Mouse (Mus musculus) liver, embryonic 12.5 days (tissue): ENCODE data around the gene Itga5. TPM values are rescaled to one million over a fixed set of nuclear protein-coding genes. Genes with fewer than 3 reads are reported as not detected.

ENCODE experiments used
- ATAC-seq: fragments of 200-750 bp; cut with Nextera tagmentation; 2 replicates; pipeline ENCODE4 v1.8.0; 2017; ENCODE audit warnings: moderate number of reproducible peaks, mild to moderate bottlenecking, moderate library complexity
- H3K27ac ChIP-seq: fragments of 300-500 bp; sonication (generic); 2 replicates; pipeline ENCODE4 v1.5.1; 2016; ENCODE audit warnings: mild to moderate bottlenecking
- H3K27me3 ChIP-seq: fragments of 300-500 bp; sonication (generic); replicated peaks from 2 replicates; pipeline ENCODE4 v1.6.1; 2016; ENCODE audit warnings: mild to moderate bottlenecking, moderate library complexity
- H3K36me3 ChIP-seq: fragments of 300-500 bp; sonication (generic); 2 replicates; pipeline ENCODE4 v1.6.1; 2016; ENCODE audit warnings: mild to moderate bottlenecking, moderate library complexity
- H3K4me1 ChIP-seq: fragments of 300-500 bp; sonication (generic); 2 replicates; pipeline ENCODE4 v1.6.1; 2016
- H3K4me2 ChIP-seq: fragments of 300-500 bp; sonication (generic); 2 replicates; pipeline ENCODE4 v1.6.1; 2016; ENCODE audit warnings: mild to moderate bottlenecking, moderate library complexity
- H3K4me3 ChIP-seq: fragments of 300-500 bp; sonication (generic); 2 replicates; pipeline ENCODE4 v1.5.1; 2016; ENCODE audit warnings: mild to moderate bottlenecking, moderate library complexity
- H3K9ac ChIP-seq: fragments of 300-500 bp; sonication (generic); 2 replicates; pipeline ENCODE4 v1.6.1; 2016; ENCODE audit warnings: mild to moderate bottlenecking, moderate library complexity
- H3K9me3 ChIP-seq: fragments of 300-500 bp; sonication (generic); replicated peaks from 2 replicates; pipeline ENCODE4 v1.6.1; 2016; ENCODE audit warnings: mild to moderate bottlenecking, moderate library complexity
- WGBS: fragments of 180-500 bp; shearing (Covaris S2); methylation state at CpG from one replicate; pipeline ENCODE4 v1.1.7; 2016; ENCODE audit not compliant: insufficient replicate concordance; 5-methylcytosine and 5-hydroxymethylcytosine counted together
- microRNA-seq: library from miRNA; unstranded; fragments of <30 nt; microRNA quantifications from one replicate; pipeline ENCODE4, GENCODE M21; 2017
- polyA plus RNA-seq: library from polyadenylated mRNA; unstranded; fragments of >200 nt; fragmentation: Nextera tagmentation; extraction: Ambion mirVana; gene quantifications from 2 replicates; pipeline ENCODE4 v1.2.1, GENCODE M21; 2016

The Itga5 gene
- polyA plus RNA-seq, 1 experiment from 2014 or later, result 23.2 TPM

DNA sequence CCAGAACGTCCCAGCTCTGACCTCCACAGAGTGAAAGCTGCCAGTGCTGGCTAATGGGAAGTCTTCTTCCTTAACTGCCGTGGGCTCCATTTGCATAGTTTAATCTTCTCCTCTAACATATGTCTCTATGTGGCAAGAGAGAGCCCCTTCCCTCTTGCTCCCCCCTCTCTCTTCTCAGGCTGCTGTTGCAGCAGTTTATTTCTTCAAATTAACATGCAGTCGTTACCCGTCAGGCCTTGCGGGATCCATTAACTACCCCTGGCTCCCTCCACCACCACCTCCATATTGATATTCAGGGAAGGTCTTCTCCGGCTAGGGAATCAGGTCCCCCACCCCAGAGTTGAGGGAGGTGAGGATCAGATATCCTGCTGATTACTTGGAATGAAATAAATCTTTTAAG lies 69.2 kb downstream of the Itga5 start:
- Histone ChIP-seq H3K4me3 (no peak overlapping the region), H3K9me3 (no peaks in the 10 kb centered on the region), H3K27ac (no peak overlapping the region), H3K9ac (no peak overlapping the region), H3K36me3 (peaks cover 75% of the 10 kb centered on the region), H3K27me3 (peaks cover 8% of the 10 kb centered on the region), H3K4me2 (no peak overlapping the region), H3K4me1 (peaks cover 24% of the 10 kb centered on the region)
- ATAC-seq, result no peak
- 82% methylated on average over 6 of the region's 6 CpGs for WGBS

DNA sequence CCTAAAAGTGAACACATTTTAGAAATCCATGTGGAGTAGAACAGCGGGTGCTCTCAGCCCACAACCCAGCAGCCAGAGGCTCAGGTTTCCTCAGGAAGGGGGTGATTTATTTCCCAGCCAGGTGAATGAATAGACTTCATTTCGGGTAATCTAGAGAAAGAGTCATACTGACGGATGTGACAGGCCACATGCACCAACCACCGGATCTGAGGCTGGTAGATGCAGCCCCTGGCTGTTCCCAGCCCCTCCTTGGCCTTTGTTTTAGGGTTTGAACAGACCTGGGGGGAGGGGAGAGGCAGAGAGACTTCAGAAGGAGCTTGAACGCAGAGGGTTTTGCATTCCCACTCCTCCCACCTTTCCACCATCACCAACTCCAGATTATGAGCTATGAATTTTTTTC lies 70.7 kb downstream of the Itga5 start:
- 0 out of 2 replicates have a peak overlapping the region, but pooled peaks have one; percentile 20 for H3K27ac ChIP-seq
- ATAC-seq, result no peak
- 48% methylated on average over 5 of the region's 5 CpGs for whole genome bisulfite sequencing
- H3K27me3 ChIP-seq, result no peaks in the 10 kb centered on the region
- H3K4me3 ChIP-seq, result no peak overlapping the region
- H3K9me3 ChIP-seq, result no peaks in the 10 kb centered on the region
- H3K4me1 ChIP-seq, result peaks cover 10% of the 10 kb centered on the region
- peaks cover 90% of the 10 kb centered on the region for H3K36me3 ChIP-seq
- H3K9ac ChIP-seq, result no peak overlapping the region
- H3K4me2 ChIP-seq, result no peak overlapping the region

DNA sequence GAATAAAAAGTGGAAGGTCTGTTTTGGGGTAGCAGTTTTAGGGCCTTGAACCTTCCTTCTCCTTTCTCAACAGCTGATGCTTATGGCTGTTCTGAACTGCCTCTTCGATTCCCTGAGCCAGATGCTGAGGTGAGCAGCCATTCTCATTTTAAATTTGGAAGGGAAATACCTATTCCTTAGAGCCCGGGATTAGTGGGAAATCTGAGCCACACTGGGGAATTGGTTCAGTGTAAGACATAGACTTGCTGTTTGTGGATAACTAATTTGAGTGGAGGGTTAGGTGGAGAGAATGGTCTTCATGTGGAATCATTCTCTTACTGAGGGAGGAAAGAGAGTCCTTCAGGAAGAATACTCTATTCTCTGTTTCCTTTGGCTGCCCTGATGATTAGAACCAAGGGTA lies 71.9 kb downstream of the Itga5 start:
- H3K4me1 ChIP-seq, result no peaks in the 10 kb centered on the region
- no peaks in the 10 kb centered on the region for H3K27me3 ChIP-seq
- no peak overlapping the region for H3K9ac ChIP-seq
- H3K4me2 ChIP-seq, result no peak overlapping the region
- peaks cover 95% of the 10 kb centered on the region for H3K36me3 ChIP-seq
- H3K27ac ChIP-seq, result no peak overlapping the region
- 88% methylated on average over 2 of the region's 2 CpGs for WGBS
- no peaks in the 10 kb centered on the region for H3K9me3 ChIP-seq
- ATAC-seq, result no peak
- no peak overlapping the region for H3K4me3 ChIP-seq

Small RNAs within 50 kb of the gene (microRNA-seq; reads per million reads assigned to microRNA genes)
- gene Mir6963, result not detected

Other genes with a start within 250 kb of the Itga5 start
- 6.7 and 7.8 TPM in 2 replicates for gene Smug1, start 199.7 kb downstream of the Itga5 start, polyA plus RNA-seq
- 84.2 and 84.5 TPM in 2 replicates for gene Cbx5, start 126.9 kb downstream of the Itga5 start, polyA plus RNA-seq
- 584 and 591 TPM in 2 replicates for gene Hnrnpa1, start 126.3 kb downstream of the Itga5 start, polyA plus RNA-seq
- gene Nfe2, start 108.4 kb downstream of the Itga5 start, polyA plus RNA-seq, result 168 TPM in 2 replicates
- 246 and 250 TPM in 2 replicates for gene Copz1, start 94.0 kb downstream of the Itga5 start, polyA plus RNA-seq
- gene Gpr84, start 56.2 kb downstream of the Itga5 start, polyA plus RNA-seq, result 0.75 and 0.78 TPM in 2 replicates
- 7.7 and 8.2 TPM in 2 replicates for gene Zfp385a, start 26.7 kb downstream of the Itga5 start, polyA plus RNA-seq
- gene Gtsf1, start 63.7 kb upstream of the Itga5 start, polyA plus RNA-seq, result not detected in 2 replicates
- not detected in 2 replicates for gene Gtsf2, start 81.7 kb upstream of the Itga5 start, polyA plus RNA-seq
- 7.8 and 9.1 TPM in 2 replicates for gene Nckap1l, start 87.0 kb upstream of the Itga5 start, polyA plus RNA-seq
- 0.30 and 0.36 TPM in 2 replicates for gene Pde1b, start 136.3 kb upstream of the Itga5 start, polyA plus RNA-seq
- gene Ppp1r1a, start 171.2 kb upstream of the Itga5 start, polyA plus RNA-seq, result 0.56 and 0.67 TPM in 2 replicates
- gene Glycam1, start 198.3 kb upstream of the Itga5 start, polyA plus RNA-seq, result not detected in 2 replicates